Mouse (Mus musculus) lung, adult 2 months (tissue): ENCODE results near the gene Rwdd4a. TPM values are rescaled to one million over a fixed set of nuclear protein-coding genes. Genes with fewer than 3 reads are reported as not detected.
A peak's percentile ranks its signal among the peaks of the same experiment; 100 is the strongest.

Experiments
- DNase-seq: peaks from one replicate; pipeline ENCODE4 v3.0.0; 2022
- H3K4me1 ChIP-seq: fragments of 200-500 bp; 2 replicates; pipeline ENCODE4 v1.6.1; 2011; ENCODE audit warnings: low read length; ENCODE audit not compliant: control insufficient read depth, insufficient read depth
- H3K4me3 ChIP-seq: fragments of 200-500 bp; replicated peaks from 2 replicates; pipeline ENCODE3; 2011; ENCODE audit warnings: low read depth, mild to moderate bottlenecking, control low read depth, low read length; ENCODE audit errors: extremely low read depth
- CTCF ChIP-seq: fragments of 200-500 bp; IDR thresholded peaks from 2 replicates; pipeline ENCODE4 v1.5.1; 2011; ENCODE audit warnings: mild to moderate bottlenecking, low read length, control low read depth; ENCODE audit not compliant: insufficient read depth
- POLR2A ChIP-seq: fragments of 200-500 bp; IDR thresholded peaks from 2 replicates; pipeline ENCODE4 v1.6.1; 2011; ENCODE audit warnings: low read depth, mild to moderate bottlenecking, control low read depth, low read length, borderline replicate concordance; ENCODE audit errors: extremely low read depth
- WGBS: fragments of 180-500 bp; shearing (Covaris S2); methylation state at CpG from one replicate; pipeline ENCODE4 v1.1.7; 2018; 5-methylcytosine and 5-hydroxymethylcytosine counted together
- polyA plus RNA-seq: library from polyadenylated mRNA; depleted of rRNA; stranded (reverse); fragments of >200 nt; gene quantifications from 2 replicates; pipeline ENCODE4 v1.2.3, GENCODE M21; 2012

Gene Rwdd4a
- polyA plus RNA-seq, 1 experiment = 12.1 TPM

GRCm38 (mm10) chr8:47528094-47528493 lies 5.4 kb upstream of the Rwdd4a start:
- no peak for DNase-seq
- TF ChIP-seq POLR2A = no peak
- no peak for TF ChIP-seq CTCF
- peaks cover 2% of the 10 kb centered on the region; the same call in 1 of the 2 replicates for H3K4me1 ChIP-seq
- 100% methylated on average over 1 of the region's 1 CpGs for WGBS
- no peak overlapping the region for H3K4me3 ChIP-seq

GRCm38 (mm10) chr8:47538323-47538722 lies 4.9 kb downstream of the Rwdd4a start:
- WGBS = 90% methylated on average over 4 of the region's 4 CpGs
- TF ChIP-seq POLR2A (no peak), CTCF (no peak)
- DNase-seq = no peak
- peaks cover 2% of the 10 kb centered on the region for H3K4me1 ChIP-seq
- no peak overlapping the region for H3K4me3 ChIP-seq

GRCm38 (mm10) chr8:47542746-47543145 lies 9.3 kb downstream of the Rwdd4a start:
- WGBS = 95% methylated on average over 16 of the region's 16 CpGs

GRCm38 (mm10) chr8:47544094-47544493 lies 10.6 kb downstream of the Rwdd4a start:
- no peak for DNase-seq
- TF ChIP-seq POLR2A = no peak
- no peak for TF ChIP-seq CTCF
- Histone ChIP-seq H3K4me3 (no peak overlapping the region), H3K4me1 (no peaks in the 10 kb centered on the region)
- WGBS = 88% methylated on average over 5 of the region's 5 CpGs

More at GRCm38 (mm10) chr8:47542746-47543145, 9.3 kb downstream of the Rwdd4a start:
- Histone ChIP-seq H3K4me3 (no peak overlapping the region), H3K4me1 (no peaks in the 10 kb centered on the region)
- DNase-seq = no peak
- TF ChIP-seq CTCF (no peak), POLR2A (no peak)

- H3K4me1 ChIP-seq = no peaks in the 10 kb centered on the region
- no peak overlapping the region for H3K4me3 ChIP-seq
- DNase-seq = no peak
- WGBS = 97% methylated on average over 10 of the region's 10 CpGs
- TF ChIP-seq POLR2A (no peak), CTCF (no peak)
Measured at GRCm38 (mm10) chr8:47547102-47547501, 13.6 kb downstream of the Rwdd4a start.

GRCm38 (mm10) chr8:47553613-47554012 lies 20.1 kb downstream of the Rwdd4a start:
- Histone ChIP-seq H3K4me1 (no peaks in the 10 kb centered on the region), H3K4me3 (no peak overlapping the region)
- 75% methylated on average over 6 of the region's 6 CpGs for whole genome bisulfite sequencing
- TF ChIP-seq POLR2A (no peak), CTCF (peak; percentile 18; the same call in 1 of the 2 replicates)
- peak; percentile 34 for DNase-seq

- TF ChIP-seq POLR2A = no peak
- TF ChIP-seq CTCF = no peak
- WGBS = 49% methylated on average over 7 of the region's 7 CpGs
- DNase-seq = no peak
- H3K4me3 ChIP-seq = no peak overlapping the region
- no peaks in the 10 kb centered on the region for H3K4me1 ChIP-seq
Measured at GRCm38 (mm10) chr8:47556446-47556845, 23.0 kb downstream of the Rwdd4a start.

GRCm38 (mm10) chr8:47558274-47558673 lies 24.8 kb downstream of the Rwdd4a start:
- no peak for DNase-seq
- Histone ChIP-seq H3K4me3 (no peak overlapping the region), H3K4me1 (no peaks in the 10 kb centered on the region)
- WGBS = 40% methylated on average over 7 of the region's 7 CpGs
- no peak for TF ChIP-seq CTCF
- no peak for TF ChIP-seq POLR2A

- Histone ChIP-seq H3K4me3 (no peak overlapping the region), H3K4me1 (no peaks in the 10 kb centered on the region)
- no peak for DNase-seq
- 86% methylated on average over 7 of the region's 7 CpGs for WGBS
- no peak for TF ChIP-seq POLR2A
- no peak for TF ChIP-seq CTCF
Measured at GRCm38 (mm10) chr8:47560801-47561200, 27.3 kb downstream of the Rwdd4a start.

GRCm38 (mm10) chr8:47566551-47566950 lies 33.1 kb downstream of the Rwdd4a start:
- H3K4me3 ChIP-seq = no peak overlapping the region
- TF ChIP-seq CTCF (no peak), POLR2A (no peak)
- DNase-seq = no peak
- WGBS = 93% methylated on average over 6 of the region's 6 CpGs
- no peaks in the 10 kb centered on the region for H3K4me1 ChIP-seq
